Mouse (Mus musculus) heart, embryonic 14.5 days (tissue): ENCODE results near the gene Pxn. TPM values are rescaled to one million over a fixed set of nuclear protein-coding genes. Genes with fewer than 3 reads are reported as not detected.

Experiments
- ATAC-seq: fragments of 200-750 bp; cut with Nextera tagmentation; 2 replicates; pipeline ENCODE4 v1.8.0; 2017; ENCODE audit warnings: low read depth, moderate TSS enrichment; ENCODE audit not compliant: insufficient number of reproducible peaks, insufficient read depth, low FRiP score
- H3K27ac ChIP-seq, 2 experiments: fragments of 200-500 bp in 1 of 2; fragments of 300-500 bp in 1 of 2; sonication (generic) in 1 of 2; replicated peaks in 1 of 2; 2 replicates each; pipeline ENCODE4 v1.5.1; 2012 to 2014; ENCODE audit warnings: low read depth in 2 of 2, low read length in 2 of 2, control low read depth in 1 of 2, mild to moderate bottlenecking in 1 of 2, mixed read lengths in 1 of 2; ENCODE audit not compliant: control insufficient read depth in 1 of 2, insufficient read depth in 1 of 2
- H3K27me3 ChIP-seq: fragments of 300-500 bp; sonication (generic); 2 replicates; pipeline ENCODE4 v1.6.1; 2014; ENCODE audit warnings: mild to moderate bottlenecking, low read length, control low read depth; ENCODE audit not compliant: control insufficient read depth, insufficient read depth
- H3K36me3 ChIP-seq: fragments of 300-500 bp; sonication (generic); 2 replicates; pipeline ENCODE4 v1.6.1; 2014; ENCODE audit warnings: mild to moderate bottlenecking, control low read depth, low read length, mixed read lengths; ENCODE audit not compliant: control insufficient read depth, insufficient read depth
- H3K4me1 ChIP-seq, 2 experiments: fragments of 200-500 bp in 1 of 2; fragments of 300-500 bp in 1 of 2; sonication (generic) in 1 of 2; 2 replicates each; pipeline ENCODE4 v1.6.1; 2012 to 2014; ENCODE audit warnings: low read length in 2 of 2, control low read depth in 1 of 2, mixed read lengths in 1 of 2; ENCODE audit not compliant: control insufficient read depth in 2 of 2, insufficient read depth in 2 of 2
- H3K4me2 ChIP-seq: fragments of 300-500 bp; sonication (generic); 2 replicates; pipeline ENCODE4 v1.6.1; 2014; ENCODE audit warnings: mild to moderate bottlenecking, low read length
- H3K4me3 ChIP-seq, 2 experiments: fragments of 200-500 bp in 1 of 2; fragments of 300-500 bp in 1 of 2; sonication (generic) in 1 of 2; 2 replicates each; pipeline ENCODE4 v1.5.1; 2012 to 2014; ENCODE audit warnings: low read length in 2 of 2, mild to moderate bottlenecking in 2 of 2, control low read depth in 1 of 2, low read depth in 1 of 2, moderate library complexity in 1 of 2; ENCODE audit not compliant: control insufficient read depth in 1 of 2, insufficient read depth in 1 of 2
- H3K9ac ChIP-seq: fragments of 300-500 bp; sonication (generic); 2 replicates; pipeline ENCODE4 v1.6.1; 2014; ENCODE audit warnings: mild to moderate bottlenecking, low read length
- H3K9me3 ChIP-seq: fragments of 300-500 bp; sonication (generic); 2 replicates; pipeline ENCODE4 v1.6.1; 2016; ENCODE audit warnings: low read length, control low read depth; ENCODE audit not compliant: control insufficient read depth
- WGBS: fragments of 180-500 bp; shearing (Covaris S2); extraction: QIAGEN DNeasy Blood & Tissue Kit; methylation state at CpG from one replicate; pipeline ENCODE4 v1.1.7; 2014; 5-methylcytosine and 5-hydroxymethylcytosine counted together
- polyA plus RNA-seq: library from polyadenylated mRNA; unstranded; fragments of >200 nt; fragmentation: Nextera tagmentation; extraction: Ambion mirVana; gene quantifications from 2 replicates; pipeline ENCODE4 v1.2.1, GENCODE M21; 2014

The Pxn gene
- polyA plus RNA-seq, 1 experiment from 2014 or later, result 19.1 TPM

DNA sequence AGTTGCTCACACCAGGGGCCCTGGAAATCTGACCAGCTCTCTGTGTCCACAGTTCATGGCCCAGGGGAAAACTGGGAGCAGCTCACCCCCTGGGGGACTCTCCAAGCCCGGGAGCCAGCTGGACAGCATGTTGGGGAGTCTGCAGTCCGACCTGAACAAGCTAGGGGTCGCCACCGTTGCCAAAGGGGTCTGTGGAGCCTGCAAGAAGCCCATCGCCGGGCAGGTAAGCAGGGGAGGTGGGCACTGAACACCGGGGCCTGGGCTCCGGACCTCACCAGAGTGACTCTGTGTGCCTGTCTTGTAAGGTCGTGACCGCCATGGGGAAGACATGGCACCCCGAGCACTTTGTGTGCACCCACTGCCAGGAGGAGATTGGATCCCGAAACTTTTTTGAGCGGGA, 45.3 kb downstream of the Pxn start:
- WGBS, result 79% methylated on average over 13 of the region's 13 CpGs
- ATAC-seq, result no peak
- no peaks in the 10 kb centered on the region for H3K9me3 ChIP-seq
- H3K36me3 ChIP-seq, result peaks cover 85% of the 10 kb centered on the region
- H3K27me3 ChIP-seq, result no peaks in the 10 kb centered on the region
- peaks cover 1 to 3% of the 10 kb centered on the region in 2 experiments; a peak in 2 of 4 replicates for H3K4me1 ChIP-seq
- H3K27ac ChIP-seq, result no peak overlapping the region
- no peak overlapping the region for H3K9ac ChIP-seq
- H3K4me3 ChIP-seq, result no peak overlapping the region
- no peak overlapping the region for H3K4me2 ChIP-seq

DNA sequence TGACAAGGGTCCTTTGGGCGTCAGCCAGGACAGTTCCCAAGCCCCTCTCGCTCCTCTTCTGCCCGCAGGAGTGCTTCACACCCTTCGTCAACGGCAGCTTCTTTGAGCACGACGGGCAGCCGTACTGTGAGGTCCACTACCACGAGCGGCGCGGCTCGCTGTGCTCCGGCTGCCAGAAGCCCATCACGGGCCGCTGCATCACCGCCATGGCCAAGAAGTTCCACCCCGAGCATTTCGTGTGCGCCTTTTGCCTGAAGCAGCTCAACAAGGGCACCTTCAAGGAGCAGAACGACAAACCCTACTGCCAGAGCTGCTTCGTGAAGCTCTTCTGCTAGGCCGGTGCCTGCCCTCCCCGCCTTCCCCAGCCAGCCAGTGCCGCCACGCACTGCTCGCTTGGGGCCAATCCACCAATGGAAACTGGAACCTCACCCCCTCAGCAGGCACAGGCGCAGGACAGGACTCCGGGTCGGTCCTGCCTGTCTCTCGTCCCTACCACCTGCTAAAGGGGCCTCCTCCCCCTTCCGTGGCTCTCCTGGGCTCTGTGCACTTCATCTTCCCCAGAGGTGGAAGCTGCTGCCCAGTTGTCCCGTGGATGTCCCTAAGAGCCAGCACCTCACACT, 47.4 kb downstream of the Pxn start:
- no peak overlapping the region for H3K4me2 ChIP-seq
- no peaks in the 10 kb centered on the region; a peak in 1 of 4 replicates for H3K4me1 ChIP-seq
- ATAC-seq, result no peak
- H3K4me3 ChIP-seq, result no peak overlapping the region
- no peak overlapping the region for H3K27ac ChIP-seq
- no peaks in the 10 kb centered on the region for H3K9me3 ChIP-seq
- WGBS, result 87% methylated on average over 33 of the region's 33 CpGs
- no peak overlapping the region for H3K9ac ChIP-seq
- H3K27me3 ChIP-seq, result no peaks in the 10 kb centered on the region
- H3K36me3 ChIP-seq, result peaks cover 64% of the 10 kb centered on the region

DNA sequence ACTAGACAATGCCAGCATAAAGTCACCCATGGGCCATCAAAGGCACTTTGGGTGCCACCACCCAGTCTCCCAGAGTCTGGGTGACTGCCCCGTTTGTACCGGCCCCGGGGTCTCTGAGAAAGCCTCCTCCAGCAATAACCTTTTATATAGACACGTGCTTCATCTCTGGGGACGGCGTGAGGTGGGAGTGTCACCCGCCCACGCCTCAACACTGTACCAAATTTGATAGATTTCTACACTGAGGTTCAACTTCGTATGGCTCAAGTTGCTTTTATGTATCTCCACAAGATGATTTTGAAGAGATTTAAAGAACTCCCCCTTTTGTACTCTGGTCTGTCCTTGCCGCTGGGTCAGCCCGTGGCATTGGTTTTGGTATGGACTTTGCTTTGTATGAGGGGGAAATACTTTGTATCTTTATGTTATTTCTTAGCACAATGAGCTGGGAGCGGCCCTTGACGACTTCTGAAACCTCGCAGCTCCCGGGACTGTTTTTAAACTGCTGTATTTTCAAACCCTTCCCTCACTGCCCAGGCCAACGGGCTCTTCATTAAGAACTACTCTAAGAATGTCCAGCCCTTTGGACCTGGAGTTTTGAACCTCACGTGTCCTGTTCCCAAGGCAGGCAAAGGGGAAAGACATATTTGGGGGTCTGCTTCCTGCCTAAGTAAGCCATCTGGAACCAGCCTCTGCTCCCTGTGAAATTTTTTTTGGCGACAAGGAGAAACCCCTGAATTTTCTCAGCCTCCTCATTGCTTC, 48.2 kb downstream of the Pxn start:
- 88% methylated on average over 18 of the region's 18 CpGs for WGBS
- no peak overlapping the region for H3K27ac ChIP-seq
- no peaks in the 10 kb centered on the region for H3K9me3 ChIP-seq
- no peak overlapping the region for H3K9ac ChIP-seq
- no peaks in the 10 kb centered on the region; a peak in 1 of 4 replicates for H3K4me1 ChIP-seq
- H3K4me3 ChIP-seq, result no peak overlapping the region
- H3K36me3 ChIP-seq, result peaks cover 56% of the 10 kb centered on the region
- no peaks in the 10 kb centered on the region for H3K27me3 ChIP-seq
- ATAC-seq, result no peak
- H3K4me2 ChIP-seq, result no peak overlapping the region

DNA sequence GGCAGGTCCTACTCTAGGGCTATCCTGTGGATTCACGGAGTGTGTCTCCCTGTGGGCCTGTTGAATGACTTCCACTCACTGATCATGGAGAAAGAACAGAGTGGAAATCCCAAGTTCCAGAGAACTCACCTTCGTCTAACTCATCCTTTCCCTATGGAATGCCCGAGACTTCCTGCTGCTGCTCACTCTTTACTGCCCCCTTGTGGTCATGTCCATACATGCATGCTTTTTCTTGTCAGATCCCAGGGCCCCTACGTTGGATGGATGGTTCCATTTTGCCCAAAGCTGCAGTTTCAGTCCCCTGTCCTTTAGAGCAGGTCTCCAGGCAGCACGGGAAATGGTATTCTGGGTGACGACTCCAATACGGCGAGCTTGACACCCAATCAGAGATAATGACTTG, 49.7 kb downstream of the Pxn start:
- 7% methylated on average over 8 of the region's 8 CpGs for WGBS
- no peak overlapping the region for H3K4me3 ChIP-seq
- peaks cover 52% of the 10 kb centered on the region for H3K36me3 ChIP-seq
- no peaks in the 10 kb centered on the region for H3K27me3 ChIP-seq
- H3K9me3 ChIP-seq, result no peaks in the 10 kb centered on the region
- ATAC-seq, result no peak
- no peak overlapping the region for H3K27ac ChIP-seq
- H3K9ac ChIP-seq, result no peak overlapping the region
- H3K4me1 ChIP-seq, result peaks cover 6 to 11% of the 10 kb centered on the region in 2 experiments
- no peak overlapping the region for H3K4me2 ChIP-seq

DNA sequence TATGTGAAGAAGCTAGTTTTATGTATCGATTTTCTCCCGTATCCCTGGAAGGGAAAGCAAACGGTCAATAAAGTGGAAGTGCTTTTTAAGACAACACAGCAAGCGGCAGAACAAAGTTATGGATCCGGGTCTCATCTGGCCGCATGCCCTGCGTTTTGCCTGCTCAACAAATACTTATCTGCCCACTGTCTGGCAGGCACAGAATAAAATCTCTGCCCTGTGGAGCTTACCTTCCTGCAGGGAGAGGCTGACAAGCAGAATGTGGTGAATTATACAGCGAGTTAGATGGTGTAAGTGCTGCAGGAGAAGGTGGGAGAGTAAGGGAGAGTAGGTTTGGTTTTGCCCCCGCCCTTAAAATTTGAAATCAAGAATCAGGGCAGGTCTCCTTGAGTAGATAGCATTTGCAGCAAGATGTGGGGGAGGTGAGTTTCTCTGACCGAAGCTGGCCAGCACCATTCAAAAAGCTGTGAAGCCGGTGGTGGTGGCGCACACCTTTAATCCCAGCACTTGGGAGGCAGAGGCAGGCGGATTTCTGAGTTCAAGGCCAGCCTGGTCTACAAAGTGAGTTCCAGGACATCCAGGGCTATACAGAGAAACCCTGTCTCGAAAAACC, 51.8 kb downstream of the Pxn start:
- no peak overlapping the region for H3K27ac ChIP-seq
- WGBS, result 80% methylated on average over 14 of the region's 14 CpGs
- H3K9me3 ChIP-seq, result no peaks in the 10 kb centered on the region
- no peak for ATAC-seq
- H3K4me3 ChIP-seq, result no peak overlapping the region
- H3K27me3 ChIP-seq, result no peaks in the 10 kb centered on the region
- H3K9ac ChIP-seq, result no peak overlapping the region
- H3K4me1 ChIP-seq, result peaks cover 6 to 11% of the 10 kb centered on the region in 2 experiments
- H3K36me3 ChIP-seq, result peaks cover 52% of the 10 kb centered on the region
- H3K4me2 ChIP-seq, result no peak overlapping the region

DNA sequence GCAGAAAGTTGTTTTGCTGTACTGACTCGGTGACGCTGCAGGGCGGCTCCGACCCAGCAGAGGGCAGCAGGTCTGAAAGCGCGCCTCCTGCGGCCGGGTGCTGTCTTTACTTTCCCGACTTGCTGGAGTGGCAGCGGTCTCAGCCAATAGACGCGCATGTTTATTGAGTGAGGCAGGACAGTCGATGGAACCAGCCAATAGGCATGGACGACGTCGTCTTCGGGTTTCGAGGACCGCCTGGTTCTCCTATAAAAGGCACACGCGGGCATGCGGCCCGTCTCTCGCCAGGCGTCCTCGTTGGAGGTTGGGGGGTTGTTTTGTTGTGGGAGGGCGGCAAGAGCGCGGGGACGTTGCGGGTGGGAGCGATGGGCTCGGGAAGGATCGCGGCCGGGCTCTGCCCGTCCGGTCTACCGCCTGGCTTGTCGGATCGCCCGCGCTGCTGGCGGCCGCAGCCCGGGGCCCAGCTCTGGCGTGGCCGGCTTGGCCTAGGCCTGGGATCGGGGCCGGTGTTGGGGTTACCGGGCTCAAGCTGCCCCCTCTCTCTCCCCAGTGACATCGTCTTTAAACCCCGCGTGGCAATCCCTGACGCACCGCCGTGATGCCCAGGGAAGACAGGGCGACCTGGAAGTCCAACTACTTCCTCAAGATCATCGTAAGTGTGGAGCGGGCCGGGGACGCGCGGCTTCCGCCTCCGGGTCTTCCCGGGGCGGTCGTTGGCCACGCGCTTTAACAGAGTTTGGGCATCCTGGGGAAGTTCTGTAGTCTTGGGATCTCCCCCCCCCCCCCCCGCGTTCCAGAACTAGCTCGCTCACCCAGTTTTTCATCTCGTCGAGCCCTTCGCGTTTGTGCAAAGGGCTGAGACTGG, 53.0 kb downstream of the Pxn start, which contains the start of gene Rplp0:
Rplp0 (plus strand) TSS at position 231 of the 865 bp plus-strand sequence.
- Histone ChIP-seq H3K4me3 (peak within 1 kb of the TSS; percentile 92 to 100), H3K9ac (peak within 1 kb of the TSS; percentile 98), H3K27ac (peak within 1 kb of the TSS; percentile 78 to 81), H3K27me3 (no peaks in the 10 kb centered on the region), H3K4me1 (peaks cover 6 to 11% of the 10 kb centered on the region in 2 experiments), H3K36me3 (peaks cover 49% of the 10 kb centered on the region), H3K4me2 (peak within 1 kb of the TSS; percentile 90), H3K9me3 (no peaks in the 10 kb centered on the region)
- under 1% methylated on average over 77 of the region's 78 CpGs for WGBS
- ATAC-seq, result peak; percentile 97

DNA sequence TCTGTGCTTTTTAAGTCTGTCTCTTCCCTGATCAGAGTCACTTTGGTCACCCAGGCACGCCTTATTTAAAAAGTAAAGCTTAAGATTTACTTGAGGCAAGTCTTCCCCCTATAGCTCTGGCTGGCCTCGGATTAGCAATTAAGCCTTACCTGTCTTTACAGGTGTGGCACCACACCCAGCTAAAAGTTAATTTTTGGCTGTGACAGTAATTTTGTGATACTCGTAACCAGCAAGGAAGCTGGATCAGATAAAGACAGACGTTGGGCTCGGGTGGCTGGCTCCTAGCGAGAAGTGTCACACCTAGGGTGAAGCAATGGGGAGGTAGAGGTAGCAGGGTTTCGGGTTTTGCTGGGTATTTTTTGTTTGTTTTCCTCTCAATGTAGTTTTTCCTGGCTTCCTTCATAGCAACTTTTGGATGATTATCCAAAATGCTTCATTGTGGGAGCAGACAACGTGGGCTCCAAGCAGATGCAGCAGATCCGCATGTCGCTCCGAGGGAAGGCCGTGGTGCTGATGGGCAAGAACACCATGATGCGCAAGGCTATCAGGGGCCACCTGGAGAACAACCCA, 53.9 kb downstream of the Pxn start:
- no peaks in the 10 kb centered on the region for H3K27me3 ChIP-seq
- peak overlapping the region; percentile 98 for H3K9ac ChIP-seq
- H3K27ac ChIP-seq, result peak overlapping the region in 1 of 2 experiments; percentile 81; a peak in 1 of 4 replicates
- peak overlapping the region; percentile 90 for H3K4me2 ChIP-seq
- H3K36me3 ChIP-seq, result peaks cover 41% of the 10 kb centered on the region
- peak overlapping the region; percentile 92 to 100 for H3K4me3 ChIP-seq
- WGBS, result 34% methylated on average over 13 of the region's 13 CpGs
- peaks cover 7 to 11% of the 10 kb centered on the region in 2 experiments for H3K4me1 ChIP-seq
- no peak for ATAC-seq
- no peaks in the 10 kb centered on the region for H3K9me3 ChIP-seq
